Mouse (Mus musculus) brain, embryonic 14.5 days (tissue): ENCODE measurements at regions not wholly inside any gene's neighbourhood (a gene's known extent, or its start where the extent isn't known, plus 50 kb on each side); places are given as distances from the start of the nearest gene placed in this dataset.

Experiments used
- DNase-seq: peaks from one replicate; pipeline ENCODE4 v3.0.0-alpha.2; 2011; ENCODE audit warnings: low read depth
- CTCF ChIP-seq: fragments of 200-500 bp; IDR thresholded peaks from 2 replicates; pipeline ENCODE4 v1.5.1; 2012; ENCODE audit warnings: inconsistent platforms, mild to moderate bottlenecking, moderate library complexity, borderline replicate concordance; ENCODE audit not compliant: insufficient read depth, insufficient read length; ENCODE audit errors: extremely low read depth
- POLR2A ChIP-seq: fragments of 200-500 bp; IDR thresholded peaks from 2 replicates; pipeline ENCODE4 v1.6.1; 2012; ENCODE audit warnings: mild to moderate bottlenecking, inconsistent platforms, borderline replicate concordance; ENCODE audit not compliant: poor library complexity, insufficient read depth, insufficient read length, severe bottlenecking; ENCODE audit errors: extremely low read depth

- TF ChIP-seq CTCF (no peak), POLR2A (no peak)
- DNase-seq: peak; percentile 83
Measured at GRCm38 (mm10) chr6:79335131-79335530, 482.6 kb upstream of the Gm20594 start.
